Mouse (Mus musculus): ENCODE results near the gene Nrxn3. TPM values are rescaled to one million over a fixed set of nuclear protein-coding genes. Genes with fewer than 3 reads are reported as not detected.

Gene Nrxn3
- polyA plus RNA-seq, 1 experiment from 2014 or later = 4.8 TPM

- no peaks in the 10 kb centered on the region for H3K36me3 ChIP-seq
- WGBS = 22% methylated on average over 5 of the region's 5 CpGs
- H3K27me3 ChIP-seq (ENCODE audit: insufficient read depth, poor library complexity, severe bottlenecking) = no peaks in the 10 kb centered on the region
- H3K4me1 ChIP-seq = 0 out of 2 replicates have a peak, but pooled peaks cover 5% of the 10 kb centered on the region
- no peaks in the 10 kb centered on the region for H3K9me3 ChIP-seq
- no peak overlapping the region for H3K27ac ChIP-seq
- no peak overlapping the region for H3K4me3 ChIP-seq
- DNase-seq (ENCODE audit: low spot score) = no peak
Observed at GRCm38 (mm10) chr12:89946522-89946921, 1223.8 kb downstream of the Nrxn3 start.

- DNase-seq (ENCODE audit: low spot score) = no peak
- no peak overlapping the region for H3K27ac ChIP-seq
- no peaks in the 10 kb centered on the region for H3K27me3 ChIP-seq (ENCODE audit: insufficient read depth, poor library complexity, severe bottlenecking)
- H3K4me3 ChIP-seq = no peak overlapping the region
- no peaks in the 10 kb centered on the region for H3K9me3 ChIP-seq
- H3K4me1 ChIP-seq = no peaks in the 10 kb centered on the region
- H3K36me3 ChIP-seq = no peaks in the 10 kb centered on the region
Observed at GRCm38 (mm10) chr12:89953237-89953636, 1230.6 kb downstream of the Nrxn3 start.

- no peaks in the 10 kb centered on the region for H3K36me3 ChIP-seq
- DNase-seq (ENCODE audit: low spot score) = no peak
Observed at GRCm38 (mm10) chr12:89953649-89954048, 1231.0 kb downstream of the Nrxn3 start.

GRCm38 (mm10) chr12:89954441-89955070, 1231.9 kb downstream of the Nrxn3 start:
- no peak for DNase-seq (ENCODE audit: low spot score)
- no peak overlapping the region for H3K27ac ChIP-seq
- no peaks in the 10 kb centered on the region for H3K9me3 ChIP-seq
- 56% methylated on average over 5 of the region's 5 CpGs for WGBS
- no peaks in the 10 kb centered on the region for H3K4me1 ChIP-seq
- no peaks in the 10 kb centered on the region for H3K36me3 ChIP-seq
- H3K27me3 ChIP-seq (ENCODE audit: insufficient read depth, poor library complexity, severe bottlenecking) = no peaks in the 10 kb centered on the region
- no peak overlapping the region for H3K4me3 ChIP-seq

More at GRCm38 (mm10) chr12:89953649-89954048, 1231.0 kb downstream of the Nrxn3 start:
- 56% methylated on average over 3 of the region's 3 CpGs for WGBS
- Histone ChIP-seq H3K4me3 (no peak overlapping the region), H3K27ac (no peak overlapping the region), H3K9me3 (no peaks in the 10 kb centered on the region), H3K4me1 (no peaks in the 10 kb centered on the region), H3K27me3 (ENCODE audit: insufficient read depth, poor library complexity, severe bottlenecking) (no peaks in the 10 kb centered on the region)

GRCm38 (mm10) chr12:89963073-89963472, 1240.4 kb downstream of the Nrxn3 start:
- Histone ChIP-seq H3K4me1 (no peaks in the 10 kb centered on the region), H3K4me3 (no peak overlapping the region), H3K9me3 (no peaks in the 10 kb centered on the region), H3K27ac (no peak overlapping the region), H3K27me3 (ENCODE audit: insufficient read depth, poor library complexity, severe bottlenecking) (no peaks in the 10 kb centered on the region), H3K36me3 (no peaks in the 10 kb centered on the region)
- WGBS = 80% methylated on average over 1 of the region's 1 CpGs
- no peak for DNase-seq (ENCODE audit: low spot score)

- DNase-seq (ENCODE audit: low spot score) = no peak
- Histone ChIP-seq H3K4me3 (no peak overlapping the region), H3K27me3 (ENCODE audit: insufficient read depth, poor library complexity, severe bottlenecking) (no peaks in the 10 kb centered on the region), H3K4me1 (no peaks in the 10 kb centered on the region), H3K36me3 (no peaks in the 10 kb centered on the region), H3K9me3 (no peaks in the 10 kb centered on the region), H3K27ac (no peak overlapping the region)
- WGBS = 87% methylated on average over 4 of the region's 4 CpGs
Observed at GRCm38 (mm10) chr12:89976648-89977047, 1254.0 kb downstream of the Nrxn3 start.

GRCm38 (mm10) chr12:89977479-89977878, 1254.8 kb downstream of the Nrxn3 start:
- Histone ChIP-seq H3K4me1 (no peaks in the 10 kb centered on the region), H3K9me3 (no peaks in the 10 kb centered on the region), H3K36me3 (no peaks in the 10 kb centered on the region), H3K4me3 (no peak overlapping the region), H3K27me3 (ENCODE audit: insufficient read depth, poor library complexity, severe bottlenecking) (no peaks in the 10 kb centered on the region), H3K27ac (no peak overlapping the region)
- DNase-seq (ENCODE audit: low spot score) = no peak
- WGBS = 83% methylated on average over 5 of the region's 5 CpGs

GRCm38 (mm10) chr12:89979190-89979589, 1256.5 kb downstream of the Nrxn3 start:
- 85% methylated on average over 1 of the region's 1 CpGs for WGBS
- DNase-seq (ENCODE audit: low spot score) = no peak
- Histone ChIP-seq H3K27me3 (ENCODE audit: insufficient read depth, poor library complexity, severe bottlenecking) (no peaks in the 10 kb centered on the region), H3K36me3 (no peaks in the 10 kb centered on the region), H3K27ac (no peak overlapping the region), H3K4me3 (no peak overlapping the region), H3K4me1 (no peaks in the 10 kb centered on the region), H3K9me3 (no peaks in the 10 kb centered on the region)

- DNase-seq (ENCODE audit: low spot score) = no peak
- Histone ChIP-seq H3K27ac (no peak overlapping the region), H3K27me3 (ENCODE audit: insufficient read depth, poor library complexity, severe bottlenecking) (no peaks in the 10 kb centered on the region), H3K36me3 (no peaks in the 10 kb centered on the region), H3K9me3 (no peaks in the 10 kb centered on the region), H3K4me1 (no peaks in the 10 kb centered on the region), H3K4me3 (no peak overlapping the region)
- 74% methylated on average over 5 of the region's 5 CpGs for WGBS
Observed at GRCm38 (mm10) chr12:89982445-89982844, 1259.8 kb downstream of the Nrxn3 start.

GRCm38 (mm10) chr12:89983399-89983798, 1260.7 kb downstream of the Nrxn3 start:
- Histone ChIP-seq H3K9me3 (no peaks in the 10 kb centered on the region), H3K36me3 (no peaks in the 10 kb centered on the region), H3K27ac (no peak overlapping the region), H3K4me3 (no peak overlapping the region), H3K4me1 (no peaks in the 10 kb centered on the region), H3K27me3 (ENCODE audit: insufficient read depth, poor library complexity, severe bottlenecking) (no peaks in the 10 kb centered on the region)
- no peak for DNase-seq (ENCODE audit: low spot score)

GRCm38 (mm10) chr12:89986219-89986618, 1263.5 kb downstream of the Nrxn3 start:
- H3K4me3 ChIP-seq = no peak overlapping the region

GRCm38 (mm10) chr12:89993273-89993672, 1270.6 kb downstream of the Nrxn3 start:
- Histone ChIP-seq H3K4me1 (no peaks in the 10 kb centered on the region), H3K36me3 (no peaks in the 10 kb centered on the region), H3K27me3 (ENCODE audit: insufficient read depth, poor library complexity, severe bottlenecking) (no peaks in the 10 kb centered on the region), H3K4me3 (no peak overlapping the region), H3K9me3 (no peaks in the 10 kb centered on the region), H3K27ac (no peak overlapping the region)
- no peak for DNase-seq (ENCODE audit: low spot score)
- WGBS = 75% methylated on average over 5 of the region's 5 CpGs

More at GRCm38 (mm10) chr12:89986219-89986618, 1263.5 kb downstream of the Nrxn3 start:
- DNase-seq (ENCODE audit: low spot score) = no peak
- no peaks in the 10 kb centered on the region for H3K27me3 ChIP-seq (ENCODE audit: insufficient read depth, poor library complexity, severe bottlenecking)
- WGBS = 83% methylated on average over 6 of the region's 6 CpGs
- no peaks in the 10 kb centered on the region for H3K4me1 ChIP-seq
- no peaks in the 10 kb centered on the region for H3K9me3 ChIP-seq
- H3K36me3 ChIP-seq = no peaks in the 10 kb centered on the region
- H3K27ac ChIP-seq = no peak overlapping the region

GRCm38 (mm10) chr12:89995392-89995791, 1272.7 kb downstream of the Nrxn3 start:
- no peaks in the 10 kb centered on the region for H3K27me3 ChIP-seq (ENCODE audit: insufficient read depth, poor library complexity, severe bottlenecking)
- WGBS = 77% methylated on average over 4 of the region's 4 CpGs
- H3K9me3 ChIP-seq = no peaks in the 10 kb centered on the region
- H3K27ac ChIP-seq = no peak overlapping the region
- no peak overlapping the region for H3K4me3 ChIP-seq
- no peaks in the 10 kb centered on the region for H3K4me1 ChIP-seq
- no peaks in the 10 kb centered on the region for H3K36me3 ChIP-seq
- DNase-seq (ENCODE audit: low spot score) = no peak

GRCm38 (mm10) chr12:90010280-90010679, 1287.6 kb downstream of the Nrxn3 start:
- WGBS = 71% methylated on average over 2 of the region's 2 CpGs
- Histone ChIP-seq H3K4me3 (no peak overlapping the region), H3K27me3 (ENCODE audit: insufficient read depth, poor library complexity, severe bottlenecking) (no peaks in the 10 kb centered on the region), H3K9me3 (no peaks in the 10 kb centered on the region), H3K27ac (no peak overlapping the region), H3K36me3 (no peaks in the 10 kb centered on the region), H3K4me1 (no peaks in the 10 kb centered on the region)
- no peak for DNase-seq (ENCODE audit: low spot score)
